Mouse (Mus musculus) lung, postnatal 0 days (tissue): ENCODE measurements around the gene Naxd.

Experiments used
- CTCF ChIP-seq: IDR thresholded peaks from 2 replicates; pipeline ENCODE4 v1.5.1; 2016; ENCODE audit warnings: antibody characterized with exemption, mild to moderate bottlenecking
- EP300 ChIP-seq: IDR thresholded peaks from 2 replicates; pipeline ENCODE4 v1.6.1; 2016; ENCODE audit warnings: antibody characterized with exemption, mild to moderate bottlenecking, control low read depth

GRCm38 (mm10) chr8:11554799-11555719 lies 57.8 kb downstream of the Naxd start, which contains the start of gene Ing1:
- TF ChIP-seq CTCF, result no peak; the same call in 1 of the 2 replicates
- peak; percentile 2; the same call in 1 of the 2 replicates for TF ChIP-seq EP300
